Mouse (Mus musculus): ENCODE results near the gene 1700019N19Rik.
A peak's percentile ranks its signal among the peaks of the same experiment; 100 is the strongest.

Gene 1700019N19Rik

GRCm38 (mm10) chr19:58806364-58806763, 12.1 kb upstream of the 1700019N19Rik start:
- peak; percentile 78 for DNase-seq (ENCODE audit: low spot score)

GRCm38 (mm10) chr19:58805191-58805779, 11.0 kb upstream of the 1700019N19Rik start:
- DNase-seq (ENCODE audit: low spot score): no peak

DNA sequence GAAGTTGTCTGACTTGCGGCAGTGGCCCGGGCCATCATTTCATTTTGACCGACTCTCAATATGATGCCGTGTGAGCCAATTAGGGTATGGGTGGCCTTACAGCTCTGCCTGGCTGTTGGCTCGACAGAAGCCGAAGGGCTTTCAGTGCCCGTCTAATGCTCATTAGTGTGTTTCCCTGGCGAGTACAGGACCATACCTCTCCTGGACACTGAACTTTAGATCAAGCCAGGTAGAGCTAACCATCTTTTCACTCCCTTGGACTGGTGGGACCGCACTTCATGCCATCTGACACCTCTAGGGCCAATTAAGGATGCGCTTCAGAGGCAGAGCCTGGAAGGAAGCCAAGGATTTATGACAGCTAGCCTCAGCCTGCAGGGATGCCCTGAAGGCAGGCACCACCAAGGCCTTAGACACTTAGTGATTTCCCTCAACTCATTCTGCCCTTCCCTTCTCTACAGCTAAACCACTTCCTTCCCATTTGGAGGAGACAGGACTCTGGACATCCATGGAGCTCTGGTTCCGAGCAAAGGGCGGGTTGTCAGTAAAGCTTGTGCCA, 931 bp upstream of the 1700019N19Rik start:
- DNase-seq (ENCODE audit: low spot score): peak; percentile 59

- DNase-seq (ENCODE audit: low spot score): no peak
Measured at GRCm38 (mm10) chr19:58789194-58789593, 5.1 kb downstream of the 1700019N19Rik start.

DNA sequence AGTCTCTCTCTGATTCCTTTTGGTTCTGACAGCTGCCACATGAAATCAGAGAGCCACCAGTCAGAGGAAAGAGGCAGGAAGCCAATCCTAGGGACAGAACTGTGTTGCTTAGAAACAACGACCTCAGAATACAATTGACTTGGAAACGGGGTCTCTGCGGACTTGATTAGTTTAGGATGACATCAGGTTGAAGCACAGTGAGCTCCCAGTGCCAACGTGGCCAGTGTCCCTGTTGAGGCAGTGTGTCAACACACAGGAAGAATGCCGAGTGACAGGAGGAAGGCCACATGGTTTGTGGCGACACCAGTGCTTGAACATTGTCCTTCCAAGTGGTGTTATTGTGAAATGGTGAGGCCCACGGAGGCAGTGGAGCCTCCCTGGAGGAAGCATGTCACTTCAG, 10.3 kb downstream of the 1700019N19Rik start:
- no peak for DNase-seq (ENCODE audit: low spot score)

DNA sequence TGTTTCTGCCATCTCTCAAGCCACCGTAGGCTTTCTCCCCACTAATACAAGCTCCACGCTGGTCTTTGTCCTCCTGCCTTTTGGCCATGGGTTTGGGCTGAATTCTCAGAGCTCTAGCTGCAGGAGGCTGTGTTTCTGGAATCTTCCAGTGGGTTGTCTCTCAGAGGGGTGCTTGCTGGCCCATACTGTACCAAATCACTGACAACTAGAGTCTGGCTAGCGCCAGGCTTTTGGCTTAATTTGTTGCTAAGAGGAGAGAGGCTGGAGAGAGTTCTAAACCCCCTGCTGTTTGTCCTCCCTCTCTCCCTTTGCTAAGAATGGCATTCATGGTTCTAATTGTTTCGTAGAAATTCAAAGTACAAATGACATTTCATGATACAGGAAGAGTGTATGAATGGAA, 12.7 kb downstream of the 1700019N19Rik start:
- no peak for DNase-seq (ENCODE audit: low spot score)

GRCm38 (mm10) chr19:58776461-58776860, 17.8 kb downstream of the 1700019N19Rik start:
- DNase-seq (ENCODE audit: low spot score): no peak

- DNase-seq (ENCODE audit: low spot score): no peak
Measured at GRCm38 (mm10) chr19:58767329-58767728, 26.9 kb downstream of the 1700019N19Rik start.

- DNase-seq (ENCODE audit: low spot score): peak; percentile 85
Measured at GRCm38 (mm10) chr19:58762848-58763541, 31.3 kb downstream of the 1700019N19Rik start.

DNA sequence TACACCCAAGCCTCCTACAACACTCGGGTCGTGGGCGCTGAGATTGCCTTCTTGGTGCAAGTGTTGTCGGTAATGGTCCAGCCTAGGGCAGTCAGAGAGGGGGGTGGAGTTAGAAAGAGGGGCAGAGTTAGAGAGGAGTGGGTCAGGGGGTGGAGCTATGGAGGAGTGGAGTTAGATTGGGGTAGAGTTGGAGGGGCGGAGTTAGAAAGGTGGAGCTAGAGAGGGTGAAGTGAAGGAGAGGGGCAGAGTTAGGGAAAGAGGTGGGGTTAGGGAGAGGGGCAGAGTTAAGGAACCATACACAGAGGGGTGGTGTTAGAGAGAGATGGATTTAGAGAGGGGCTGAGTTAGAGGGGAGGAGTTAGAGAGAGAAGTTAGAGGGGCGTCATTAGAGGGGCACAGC, 31.9 kb downstream of the 1700019N19Rik start:
- DNase-seq (ENCODE audit: low spot score): no peak

GRCm38 (mm10) chr19:58759423-58759822, 34.8 kb downstream of the 1700019N19Rik start, which contains the start of gene Pnliprp2:
Gene Pnliprp2, plus strand, starts transcription at chr19:58759719.
- DNase-seq (ENCODE audit: low spot score): no peak

GRCm38 (mm10) chr19:58758871-58759270, 35.4 kb downstream of the 1700019N19Rik start:
- DNase-seq (ENCODE audit: low spot score): no peak

GRCm38 (mm10) chr19:58751504-58751903, 42.8 kb downstream of the 1700019N19Rik start:
- no peak for DNase-seq (ENCODE audit: low spot score)

GRCm38 (mm10) chr19:58750822-58751221, 43.4 kb downstream of the 1700019N19Rik start:
- DNase-seq (ENCODE audit: low spot score): peak; percentile 17

- DNase-seq (ENCODE audit: low spot score): no peak
Measured at GRCm38 (mm10) chr19:58747498-58748000, 46.7 kb downstream of the 1700019N19Rik start.

- DNase-seq (ENCODE audit: low spot score): no peak
Measured at GRCm38 (mm10) chr19:58743736-58744135, 50.5 kb downstream of the 1700019N19Rik start.

DNA sequence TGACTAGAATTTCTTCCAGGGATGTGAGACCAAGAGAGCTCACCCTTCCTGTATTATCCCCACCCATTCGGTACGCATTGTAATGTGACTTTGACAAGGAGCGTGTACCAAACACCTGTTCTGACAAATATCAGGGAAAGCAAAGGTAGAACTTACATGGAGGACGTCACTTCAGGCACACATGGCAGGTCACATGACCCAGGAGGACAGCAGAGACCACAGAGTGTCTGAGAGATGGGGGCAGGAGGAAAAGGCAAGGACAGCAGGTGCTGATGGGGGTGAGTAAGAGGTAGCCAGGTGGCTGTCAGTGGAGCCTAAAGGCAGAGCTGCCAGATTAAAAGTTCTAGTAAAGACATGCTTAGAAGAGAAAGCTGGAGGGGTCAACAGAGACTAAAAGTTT, 51.5 kb downstream of the 1700019N19Rik start:
- DNase-seq (ENCODE audit: low spot score): no peak

GRCm38 (mm10) chr19:58741036-58741435, 53.2 kb downstream of the 1700019N19Rik start:
- no peak for DNase-seq (ENCODE audit: low spot score)

GRCm38 (mm10) chr19:58738111-58738510, 56.1 kb downstream of the 1700019N19Rik start:
- DNase-seq (ENCODE audit: low spot score): no peak
